Mouse (Mus musculus) 3134 (cell line): ENCODE measurements around the gene Olfr860.
"Not testable (repeated sequence)": the region's sequence is repeated elsewhere in the genome, so short reads cannot be mapped to it uniquely, and the experiment has no call there.

Experiments
- DNase-seq: peaks from one replicate; pipeline ENCODE4 v3.0.0-alpha.2; 2011; ENCODE audit warnings: low spot score; ENCODE audit not compliant: insufficient read length; ENCODE audit errors: extremely low read depth

Gene Olfr860

GRCm38 (mm10) chr9:19849647-19850046, at the start of gene Olfr860:
TSS of gene Olfr860 (minus strand) at chr9:19849747.
- no peak for DNase-seq

- DNase-seq, result no peak
Measured at GRCm38 (mm10) chr9:19887904-19888303, 38.4 kb upstream of the Olfr860 start, which contains the start of gene Olfr862. TSS of gene Olfr862 (minus strand) at chr9:19888004.

- not testable (repeated sequence) for DNase-seq
Measured at GRCm38 (mm10) chr9:19804606-19805005, 44.9 kb downstream of the Olfr860 start, which contains the start of gene Olfr859. TSS of gene Olfr859 (plus strand) at chr9:19804906.

- no peak for DNase-seq
Measured at GRCm38 (mm10) chr9:19803000-19803399, 46.5 kb downstream of the Olfr860 start.
